Mouse (Mus musculus) C2C12 (cell line): ENCODE results near the gene Gpr171.

Experiments
- CEBPB ChIP-seq: IDR thresholded peaks from one replicate; pipeline ENCODE4 v1.6.1; 2011; ENCODE audit warnings: low read depth, mild to moderate bottlenecking, control low read depth, moderate library complexity
- CTCF ChIP-seq: IDR thresholded peaks from one replicate; pipeline ENCODE4 v1.5.1; 2011; ENCODE audit not compliant: control insufficient read depth, insufficient read depth, insufficient read length
- FOSL1 ChIP-seq: IDR thresholded peaks from one replicate; pipeline ENCODE4 v1.8.0; 2011; ENCODE audit warnings: mild to moderate bottlenecking, low read length; ENCODE audit not compliant: poor library complexity, insufficient read depth, severe bottlenecking
- MAX ChIP-seq: IDR thresholded peaks from one replicate; pipeline ENCODE4 v1.6.1; 2011; ENCODE audit warnings: mild to moderate bottlenecking, control low read depth
- MYOD1 ChIP-seq: IDR thresholded peaks from one replicate; pipeline ENCODE4 v1.6.1; 2011; ENCODE audit warnings: low read depth; ENCODE audit not compliant: control insufficient read depth, insufficient read length
- MYOG ChIP-seq: IDR thresholded peaks from one replicate; pipeline ENCODE4 v1.6.1; 2011; ENCODE audit not compliant: control insufficient read depth, insufficient read length; ENCODE audit errors: extremely low read depth
- USF1 ChIP-seq: IDR thresholded peaks from one replicate; pipeline ENCODE4 v1.6.1; 2011; ENCODE audit warnings: low read depth, mild to moderate bottlenecking, control low read depth, moderate library complexity

DNA sequence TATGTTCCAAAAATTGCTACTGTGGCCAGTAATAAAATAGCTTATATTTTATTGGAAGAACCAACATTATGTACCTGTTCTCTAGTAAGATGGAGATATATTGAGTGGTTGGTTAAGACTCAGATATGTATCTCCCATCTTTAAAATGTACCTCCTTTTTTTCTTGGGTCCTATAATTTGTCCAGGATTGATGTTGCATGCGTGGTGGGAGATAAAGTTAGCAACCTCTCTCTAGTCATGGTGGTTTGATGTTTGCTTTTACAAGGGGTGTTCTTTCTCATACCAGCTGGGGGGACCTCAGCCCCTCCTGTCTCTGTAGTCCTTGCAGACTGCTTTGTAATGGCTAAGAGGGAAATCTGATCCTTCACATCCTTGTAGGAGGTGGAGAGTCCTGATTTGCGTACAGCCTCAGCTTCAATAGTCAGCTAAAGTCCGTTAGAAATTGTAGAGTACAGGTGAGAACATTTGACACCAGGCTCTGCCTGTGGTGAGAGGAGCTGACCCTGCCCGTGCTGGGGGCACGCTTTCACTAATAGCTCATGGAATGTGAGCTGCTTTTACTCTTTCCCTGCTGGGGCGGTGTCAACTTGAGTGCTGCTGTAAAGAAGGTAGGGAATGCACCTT is 21.2 kb downstream of the Gpr171 start:
- TF ChIP-seq USF1 (no peak), CTCF (no peak), CEBPB (no peak), MYOD1 (no peak), MYOG (no peak), MAX (no peak), FOSL1 (no peak)
